Mouse (Mus musculus) thymus, adult 2 months (tissue): ENCODE data around the gene Prom1.

Experiments
- CTCF ChIP-seq: fragments of 200-500 bp; IDR thresholded peaks from 2 replicates; pipeline ENCODE4 v1.5.1; 2012; ENCODE audit warnings: mild to moderate bottlenecking, control low read depth, low read length, moderate library complexity, borderline replicate concordance; ENCODE audit not compliant: control insufficient read depth, poor library complexity, insufficient read depth; ENCODE audit errors: extremely low read depth
- POLR2A ChIP-seq: fragments of 200-500 bp; IDR thresholded peaks from 2 replicates; pipeline ENCODE4 v1.6.1; 2012; ENCODE audit warnings: mild to moderate bottlenecking, low read length, control low read depth, moderate library complexity; ENCODE audit not compliant: control insufficient read depth, poor library complexity, insufficient read depth; ENCODE audit errors: extremely low read depth

GRCm38 (mm10) chr5:44058258-44058657 lies 43.6 kb downstream of the Prom1 start:
- TF ChIP-seq CTCF (no peak), POLR2A (no peak)
